Mouse (Mus musculus): ENCODE data around the gene 5730409E04Rik.

5730409E04Rik gene

GRCm38 (mm10) chr4:126637446-126637845, 27.8 kb downstream of the 5730409E04Rik start:
- DNase-seq = no peak

GRCm38 (mm10) chr4:126639339-126639738, 29.7 kb downstream of the 5730409E04Rik start:
- no peak for DNase-seq

- no peak for DNase-seq
Measured at GRCm38 (mm10) chr4:126641901-126642300, 32.3 kb downstream of the 5730409E04Rik start.

GRCm38 (mm10) chr4:126643815-126644214, 34.2 kb downstream of the 5730409E04Rik start:
- no peak for DNase-seq

GRCm38 (mm10) chr4:126644333-126644963, 34.8 kb downstream of the 5730409E04Rik start:
- DNase-seq = no peak

GRCm38 (mm10) chr4:126647996-126648910, 38.6 kb downstream of the 5730409E04Rik start:
- DNase-seq = peak; percentile 52

GRCm38 (mm10) chr4:126653148-126653547, 43.5 kb downstream of the 5730409E04Rik start:
- no peak for DNase-seq

- no peak for DNase-seq
Measured at GRCm38 (mm10) chr4:126655356-126655755, 45.7 kb downstream of the 5730409E04Rik start.

- no peak for DNase-seq
Measured at GRCm38 (mm10) chr4:126661249-126661648, 51.6 kb downstream of the 5730409E04Rik start.

Data from kidney, adult 9 months (tissue).